Comparison of ENCODE assay signal across 15 mouse cellular contexts in genomic region chr12:3758127-3758526, GRCm38 (mm10).
"Had no signal": no experiment of that assay in that cellular context is flagged by ENCODE, and none has a peak within 500 bp of the region (broad histone marks: within the 10 kb centered on the region; RNA-seq: fewer than 3 reads in every experiment).

No protein-coding gene starts in this region.

- H3K27me3 ChIP-seq: hindbrain, embryonic 13.5 days; limb, embryonic 12.5 days; neural tube, embryonic 15.5 days had no signal

- H3K27ac ChIP-seq: hindbrain, embryonic 13.5 days; hindbrain, postnatal 0 days; layer of hippocampus, adult 2 months; limb, embryonic 12.5 days; liver, embryonic 14.5 days; neural tube, embryonic 15.5 days had no signal

- H3K36me3 ChIP-seq: neural tube, embryonic 15.5 days had no signal

- H3K4me2 ChIP-seq: hindbrain, embryonic 13.5 days; limb, embryonic 12.5 days; neural tube, embryonic 15.5 days had no signal

- H3K9ac ChIP-seq: hindbrain, embryonic 13.5 days; limb, embryonic 12.5 days; liver, embryonic 14.5 days; neural tube, embryonic 15.5 days had no signal

- DNase-seq: liver; lung, adult 2 months; lung, postnatal 36 days; midbrain, embryonic 14.5 days; right cerebral cortex, adult 18-20 months; right cerebral cortex, postnatal 25 days; thymus, postnatal 14 days had no signal

- ATAC-seq: hindbrain, postnatal 0 days; lung, postnatal 0 days had no signal

- H3K9me3 ChIP-seq: hindbrain, embryonic 13.5 days; limb, embryonic 12.5 days; neural tube, embryonic 15.5 days had no signal

- H3K4me3 ChIP-seq: hindbrain, embryonic 13.5 days; layer of hippocampus, adult 2 months; limb, embryonic 12.5 days; myocyte; neural tube, embryonic 15.5 days had no signal
